Mouse (Mus musculus) liver, adult 2 months (tissue): Measurements from ENCODE around the gene Fmo5.

Experiments
- CTCF ChIP-seq: fragments of 200-500 bp; IDR thresholded peaks from 2 replicates; pipeline ENCODE4 v1.5.1; 2011; ENCODE audit warnings: low read depth, low read length, control low read depth
- POLR2A ChIP-seq: fragments of 200-500 bp; IDR thresholded peaks from 2 replicates; pipeline ENCODE4 v1.6.1; 2011; ENCODE audit warnings: low read length, control low read depth; ENCODE audit not compliant: insufficient read depth; ENCODE audit errors: extremely low read depth

- TF ChIP-seq CTCF (no peak), POLR2A (no peak)
Measured at GRCm38 (mm10) chr3:97641396-97641795, 12.8 kb downstream of the Fmo5 start.
